Comparison of ENCODE assay signal across 19 mouse cellular contexts in genomic region chr9:52957245-52957644, GRCm38 (mm10).
A peak's percentile ranks its signal among the peaks of the same experiment; 100 is the strongest.
DNase-seq lines count a peak whose midpoint lies in the region; ATAC-seq and TF ChIP-seq lines count a peak whose summit lies in the region.
"Had no signal": no experiment of that assay in that cellular context is flagged by ENCODE, and none has a peak within 500 bp of the region (broad histone marks: within the 10 kb centered on the region; RNA-seq: fewer than 3 reads in every experiment).

No protein-coding gene starts in this region.

- no peak for ATAC-seq in hindbrain, postnatal 0 days
- ATAC-seq in hindbrain, embryonic 16.5 days: no peak
- peak; percentile 76 for ATAC-seq in limb, embryonic 13.5 days (ENCODE audit: low FRiP score, low read depth)
- peak; percentile 94 for ATAC-seq in Patski
- ATAC-seq in limb, embryonic 14.5 days (ENCODE audit: low FRiP score, low read depth): peak; percentile 77; the same call in 1 of the 2 replicates
- no peak for ATAC-seq in liver, postnatal 0 days
- ATAC-seq: forebrain, embryonic 13.5 days; inflammation-experienced regulatory T-cells, adult 6 months; midbrain, embryonic 15.5 days had no signal

- H3K9ac ChIP-seq in hindbrain, postnatal 0 days (replicated peaks; ENCODE audit: low read length): no peak overlapping the region
- no peak overlapping the region for H3K9ac ChIP-seq in hindbrain, embryonic 16.5 days (ENCODE audit: low read depth, low read length)
- H3K9ac ChIP-seq in limb, embryonic 13.5 days: no peak overlapping the region
- H3K9ac ChIP-seq in limb, embryonic 14.5 days (ENCODE audit: low read depth, low read length, severe bottlenecking): no peak overlapping the region
- H3K9ac ChIP-seq in liver, postnatal 0 days (replicated peaks): no peak overlapping the region
- H3K9ac ChIP-seq: forebrain, embryonic 13.5 days; midbrain, embryonic 15.5 days had no signal

- no peak overlapping the region for H3K27ac ChIP-seq in hindbrain, postnatal 0 days
- H3K27ac ChIP-seq in hindbrain, embryonic 16.5 days (ENCODE audit: low read depth, low read length): no peak overlapping the region
- no peak overlapping the region for H3K27ac ChIP-seq in limb, embryonic 13.5 days
- no peak overlapping the region for H3K27ac ChIP-seq in limb, embryonic 10.5 days
- no peak overlapping the region for H3K27ac ChIP-seq in limb, embryonic 14.5 days (replicated peaks; ENCODE audit: low read depth, low read length)
- no peak overlapping the region for H3K27ac ChIP-seq in liver, postnatal 0 days (ENCODE audit: low read depth)
- H3K27ac ChIP-seq: forebrain, embryonic 13.5 days; midbrain, embryonic 15.5 days had no signal

- TF ChIP-seq EP300 in liver, postnatal 0 days (IDR thresholded peaks at IDR 0.05; ENCODE audit: low read depth): no peak

- TF ChIP-seq CTCF in hindbrain, postnatal 0 days (IDR thresholded peaks at IDR 0.05; ENCODE audit: low read depth): no peak
- no peak for TF ChIP-seq CTCF in Patski (IDR thresholded peaks at IDR 0.05)
- TF ChIP-seq CTCF in liver, postnatal 0 days (IDR thresholded peaks at IDR 0.05; ENCODE audit: low read depth): no peak

- H3K36me3 ChIP-seq in hindbrain, postnatal 0 days (ENCODE audit: insufficient read depth, low read length): no peaks in the 10 kb centered on the region
- H3K36me3 ChIP-seq in hindbrain, embryonic 16.5 days (ENCODE audit: control insufficient read depth, insufficient read depth, low read length): no peaks in the 10 kb centered on the region
- H3K36me3 ChIP-seq in limb, embryonic 13.5 days: no peaks in the 10 kb centered on the region
- H3K36me3 ChIP-seq in limb, embryonic 10.5 days: no peaks in the 10 kb centered on the region
- H3K36me3 ChIP-seq in limb, embryonic 14.5 days (ENCODE audit: control insufficient read depth, insufficient read depth, low read length): no peaks in the 10 kb centered on the region
- H3K36me3 ChIP-seq in liver, postnatal 0 days (replicated peaks; ENCODE audit: insufficient read depth, low read length): no peaks in the 10 kb centered on the region
- H3K36me3 ChIP-seq: midbrain, embryonic 15.5 days had no signal

- H3K4me3 ChIP-seq in hindbrain, postnatal 0 days (ENCODE audit: low read length): no peak overlapping the region
- no peak overlapping the region for H3K4me3 ChIP-seq in hindbrain, embryonic 16.5 days (ENCODE audit: low read length)
- no peak overlapping the region for H3K4me3 ChIP-seq in limb, embryonic 13.5 days
- no peak overlapping the region for H3K4me3 ChIP-seq in limb, embryonic 10.5 days
- H3K4me3 ChIP-seq in limb, embryonic 14.5 days (replicated peaks; ENCODE audit: low read length): no peak overlapping the region
- H3K4me3 ChIP-seq in liver, postnatal 0 days (ENCODE audit: low read depth, low read length): no peak overlapping the region
- H3K4me3 ChIP-seq: erythroblast, embryonic 14.5 days; forebrain, embryonic 13.5 days; midbrain, embryonic 15.5 days had no signal

- POLR2A ChIA-PET in Patski (lab: Charles Lee): interaction anchor here (0.7 kb wide), 1 partner anchor 20 kb away, joined by 3 read pairs; no protein-coding TSS in a partner anchor

- no peaks in the 10 kb centered on the region for H3K4me1 ChIP-seq in hindbrain, postnatal 0 days (ENCODE audit: insufficient read depth, low read length)
- H3K4me1 ChIP-seq in hindbrain, embryonic 16.5 days (ENCODE audit: control insufficient read depth, insufficient read depth, low read depth, low read length): no peaks in the 10 kb centered on the region
- no peaks in the 10 kb centered on the region for H3K4me1 ChIP-seq in limb, embryonic 13.5 days
- H3K4me1 ChIP-seq in limb, embryonic 10.5 days: no peaks in the 10 kb centered on the region
- no peaks in the 10 kb centered on the region for H3K4me1 ChIP-seq in limb, embryonic 14.5 days (ENCODE audit: control insufficient read depth, insufficient read depth, low read length)
- H3K4me1 ChIP-seq in liver, postnatal 0 days (ENCODE audit: insufficient read depth): no peaks in the 10 kb centered on the region
- H3K4me1 ChIP-seq: forebrain, embryonic 13.5 days; midbrain, embryonic 15.5 days had no signal

- peak; percentile 25 for DNase-seq in hindbrain, postnatal 0 days (ENCODE audit: low spot score)
- no peak for DNase-seq in limb, embryonic 10.5 days (ENCODE audit: low spot score)
- peak; percentile 96 for DNase-seq in Patski (ENCODE audit: low read depth, low spot score)
- DNase-seq in limb, embryonic 14.5 days (ENCODE audit: low spot score): peak; percentile 7
- no peak for DNase-seq in liver, postnatal 0 days
- DNase-seq: adrenal gland, adult 8-10 months; cerebellum, postnatal 10 days; embryo, embryonic 11 days; gastrocnemius, postnatal 36 days; layer of hippocampus, postnatal 36 days; lung, adult 18-20 months; right cerebral cortex, postnatal 4 days; thymus, adult 2 months had no signal

- CTCF ChIA-PET in Patski (lab: Charles Lee): interaction anchor here (0.8 to 1.2 kb wide), 3 partner anchors 9 to 187 kb away, joined by 3 to 5 read pairs (median 4); no protein-coding TSS in a partner anchor

- no peaks in the 10 kb centered on the region for H3K27me3 ChIP-seq in hindbrain, postnatal 0 days (ENCODE audit: insufficient read depth, low read length)
- H3K27me3 ChIP-seq in hindbrain, embryonic 16.5 days (replicated peaks; ENCODE audit: control insufficient read depth, insufficient read depth, low read length): no peaks in the 10 kb centered on the region
- no peaks in the 10 kb centered on the region for H3K27me3 ChIP-seq in limb, embryonic 13.5 days
- H3K27me3 ChIP-seq in limb, embryonic 10.5 days (ENCODE audit: low read depth, poor library complexity, severe bottlenecking): no peaks in the 10 kb centered on the region
- H3K27me3 ChIP-seq in Patski: no peaks in the 10 kb centered on the region
- no peaks in the 10 kb centered on the region for H3K27me3 ChIP-seq in limb, embryonic 14.5 days (ENCODE audit: control insufficient read depth, insufficient read depth, low read length)
- no peaks in the 10 kb centered on the region for H3K27me3 ChIP-seq in liver, postnatal 0 days (ENCODE audit: insufficient read depth, low read length)
- H3K27me3 ChIP-seq: forebrain, embryonic 13.5 days; midbrain, embryonic 15.5 days had no signal

- H3K9me3 ChIP-seq in hindbrain, postnatal 0 days (ENCODE audit: low read length): no peaks in the 10 kb centered on the region
- no peaks in the 10 kb centered on the region for H3K9me3 ChIP-seq in hindbrain, embryonic 16.5 days (ENCODE audit: control insufficient read depth, low read length)
- H3K9me3 ChIP-seq in limb, embryonic 13.5 days: no peaks in the 10 kb centered on the region
- H3K9me3 ChIP-seq in limb, embryonic 10.5 days (replicated peaks): no peaks in the 10 kb centered on the region
- H3K9me3 ChIP-seq in limb, embryonic 14.5 days (ENCODE audit: control insufficient read depth, low read length): no peaks in the 10 kb centered on the region
- no peaks in the 10 kb centered on the region for H3K9me3 ChIP-seq in liver, postnatal 0 days (ENCODE audit: low read length)
- H3K9me3 ChIP-seq: forebrain, embryonic 13.5 days; midbrain, embryonic 15.5 days had no signal

- 67% methylated on average over 1 of the region's 1 CpGs for WGBS in hindbrain, postnatal 0 days
- 59% methylated on average over 1 of the region's 1 CpGs for WGBS in hindbrain, embryonic 16.5 days
- whole genome bisulfite sequencing in limb, embryonic 13.5 days: 79% methylated on average over 1 of the region's 1 CpGs
- 91% methylated on average over 1 of the region's 1 CpGs for WGBS in limb, embryonic 10.5 days
- 69% methylated on average over 1 of the region's 1 CpGs for WGBS in limb, embryonic 14.5 days
- WGBS in liver, postnatal 0 days (ENCODE audit: insufficient replicate concordance): 50% methylated on average over 1 of the region's 1 CpGs

- H3K4me2 ChIP-seq in hindbrain, postnatal 0 days (ENCODE audit: low read depth, low read length): no peak overlapping the region
- no peak overlapping the region for H3K4me2 ChIP-seq in hindbrain, embryonic 16.5 days (ENCODE audit: low read length)
- no peak overlapping the region for H3K4me2 ChIP-seq in limb, embryonic 13.5 days (replicated peaks)
- H3K4me2 ChIP-seq in limb, embryonic 14.5 days (replicated peaks; ENCODE audit: low read depth, low read length, severe bottlenecking): no peak overlapping the region
- no peak overlapping the region for H3K4me2 ChIP-seq in liver, postnatal 0 days (ENCODE audit: low read depth, low read length)
- H3K4me2 ChIP-seq: forebrain, embryonic 13.5 days; midbrain, embryonic 15.5 days had no signal

- in situ Hi-C loops in Patski (cut with MboI; ENCODE audit: low pct_unique_long_range_greater_than_20kb): no loop called here

- no peak for TF ChIP-seq POLR2A in limb, embryonic 14.5 days (IDR thresholded peaks at IDR 0.05; ENCODE audit: borderline replicate concordance, extremely low read depth, insufficient read depth, insufficient read length)

Comparison
In these comparisons a context has a peak if more than half of its experiments do, and no peak if none do; other contexts are left out.
1. DNase-seq: peak in hindbrain, postnatal 0 days (single experiment), Patski (single experiment) and limb, embryonic 14.5 days (single experiment); none in limb, embryonic 10.5 days (single experiment) and liver, postnatal 0 days (single experiment).
2. ATAC-seq: peak in limb, embryonic 13.5 days (single experiment), Patski (single experiment) and limb, embryonic 14.5 days (single experiment); none in hindbrain, postnatal 0 days (single experiment), hindbrain, embryonic 16.5 days (single experiment) and liver, postnatal 0 days (single experiment).